Mouse (Mus musculus): Measurements from ENCODE around the gene Rassf2.

Rassf2 gene

GRCm38 (mm10) chr2:132029646-132030417 is at the start of gene Rassf2:
Gene Rassf2, minus strand, starts transcription at chr2:132030258.
- peak; percentile 34 for DNase-seq

GRCm38 (mm10) chr2:132079139-132079538 is 49.1 kb upstream of the Rassf2 start:
- no peak for DNase-seq

GRCm38 (mm10) chr2:132073052-132073451 is 43.0 kb upstream of the Rassf2 start:
- no peak for DNase-seq

GRCm38 (mm10) chr2:132069985-132070735 is 40.1 kb upstream of the Rassf2 start:
- DNase-seq = no peak

- peak; percentile 25 for DNase-seq
Measured at GRCm38 (mm10) chr2:132064185-132064831, 34.2 kb upstream of the Rassf2 start.

- no peak for DNase-seq
Measured at GRCm38 (mm10) chr2:132063776-132064175, 33.7 kb upstream of the Rassf2 start.

- no peak for DNase-seq
Measured at GRCm38 (mm10) chr2:132061884-132062283, 31.8 kb upstream of the Rassf2 start.

- DNase-seq = no peak
Measured at GRCm38 (mm10) chr2:132059919-132060318, 29.9 kb upstream of the Rassf2 start.

GRCm38 (mm10) chr2:132055349-132055753 is 25.3 kb upstream of the Rassf2 start:
- DNase-seq = no peak

- DNase-seq = no peak
Measured at GRCm38 (mm10) chr2:132053824-132054223, 23.8 kb upstream of the Rassf2 start.

GRCm38 (mm10) chr2:132051798-132052197 is 21.7 kb upstream of the Rassf2 start:
- no peak for DNase-seq

GRCm38 (mm10) chr2:132049921-132050320 is 19.9 kb upstream of the Rassf2 start:
- DNase-seq = no peak

GRCm38 (mm10) chr2:132049491-132049890 is 19.4 kb upstream of the Rassf2 start:
- no peak for DNase-seq

- DNase-seq = no peak
Measured at GRCm38 (mm10) chr2:132048143-132048772, 18.2 kb upstream of the Rassf2 start.

- no peak for DNase-seq
Measured at GRCm38 (mm10) chr2:132047364-132047763, 17.3 kb upstream of the Rassf2 start.

GRCm38 (mm10) chr2:132046659-132047058 is 16.6 kb upstream of the Rassf2 start:
- DNase-seq = no peak

GRCm38 (mm10) chr2:132044320-132045274 is 14.5 kb upstream of the Rassf2 start:
- DNase-seq = no peak

- peak; percentile 34 for DNase-seq
Measured at GRCm38 (mm10) chr2:132043101-132043621, 13.1 kb upstream of the Rassf2 start.

GRCm38 (mm10) chr2:132039894-132040293 is 9.8 kb upstream of the Rassf2 start:
- DNase-seq = no peak

- no peak for DNase-seq
Measured at GRCm38 (mm10) chr2:132036326-132036725, 6.3 kb upstream of the Rassf2 start.

- DNase-seq = no peak
Measured at GRCm38 (mm10) chr2:132035470-132035835, 5.4 kb upstream of the Rassf2 start.

All from cerebellum, adult 8-10 months (tissue).